Mouse (Mus musculus): Measurements from ENCODE around the gene Adamts20.
A peak's percentile ranks its signal among the peaks of the same experiment; 100 is the strongest.

Adamts20 gene

DNA sequence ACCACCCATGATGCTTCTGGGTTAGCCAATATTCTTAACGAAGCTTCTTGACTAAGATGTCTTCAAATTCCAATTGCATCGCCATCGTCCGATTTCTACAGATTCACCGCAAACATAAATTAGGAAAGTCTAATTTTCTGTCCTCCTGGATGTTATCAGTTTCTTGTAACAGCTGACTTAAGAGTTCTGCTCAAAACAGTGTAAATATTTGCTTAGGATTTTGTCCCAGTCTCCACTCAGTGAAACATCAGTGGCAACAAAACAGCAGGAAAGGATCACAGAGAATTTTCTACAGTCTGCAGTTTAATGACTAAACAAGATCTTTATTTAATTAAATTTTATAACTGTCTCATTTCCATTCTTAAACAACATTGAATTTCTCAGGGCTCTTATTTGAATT lies 218.5 kb downstream of the Adamts20 start:
- no peak for DNase-seq

DNA sequence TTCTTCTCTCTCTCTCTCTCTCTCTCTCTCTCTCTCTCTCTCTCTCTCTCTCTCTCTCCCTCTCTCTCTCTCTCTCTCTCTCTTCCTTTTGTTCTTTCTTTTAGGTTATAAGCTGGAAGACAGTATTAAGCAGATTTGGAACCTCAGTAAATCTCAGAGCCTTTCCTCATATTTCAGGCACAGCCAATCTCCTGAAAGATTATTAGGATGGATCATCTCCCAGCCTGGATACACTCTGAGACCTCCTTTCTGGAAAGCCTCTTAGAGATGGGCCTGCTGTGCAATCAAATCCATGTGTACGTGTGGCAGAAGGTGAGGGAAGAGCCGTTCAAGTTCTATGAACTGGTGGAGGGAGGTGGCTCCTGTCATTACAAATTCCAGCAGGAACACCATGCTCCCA lies 220.9 kb downstream of the Adamts20 start:
- DNase-seq: no peak

DNA sequence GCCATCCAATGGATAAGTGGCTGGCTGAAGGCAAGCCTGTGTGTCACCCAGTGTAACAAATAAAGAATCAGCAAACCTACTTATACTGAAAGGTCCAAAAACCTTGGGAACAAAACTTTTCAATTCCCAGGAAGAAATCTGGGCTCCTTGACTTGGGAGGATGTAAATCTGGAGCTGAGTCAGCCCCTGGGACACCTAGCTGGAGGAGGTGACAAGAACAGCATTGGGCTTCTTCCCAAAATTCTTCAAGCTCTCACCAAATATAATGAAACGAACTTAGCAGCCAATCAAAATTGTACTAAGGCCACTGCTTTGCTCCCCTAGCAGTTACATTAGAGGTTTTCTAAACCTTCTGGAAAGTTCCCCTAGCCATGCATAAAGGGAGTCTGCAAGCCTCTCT lies 223.1 kb downstream of the Adamts20 start:
- no peak for DNase-seq

DNA sequence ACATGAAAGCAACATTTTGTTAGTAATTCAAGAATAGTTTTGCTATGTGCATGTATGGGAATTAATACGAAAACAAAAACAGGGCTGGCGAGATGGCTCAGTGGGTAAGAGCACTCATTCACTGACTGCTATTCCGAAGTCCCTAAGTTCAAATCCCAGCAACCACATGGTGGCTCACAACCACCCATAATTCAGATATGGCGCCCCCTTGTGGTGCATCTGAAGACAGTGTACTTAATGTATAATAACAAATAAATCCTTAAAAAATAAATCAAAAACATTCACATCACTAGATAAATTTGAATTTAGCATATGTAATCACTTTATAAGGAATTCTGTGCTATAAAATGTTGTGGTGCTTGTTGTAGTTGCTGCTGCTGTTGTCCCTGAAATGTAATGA lies 225.6 kb downstream of the Adamts20 start:
- DNase-seq: peak; percentile 25 to 42

DNA sequence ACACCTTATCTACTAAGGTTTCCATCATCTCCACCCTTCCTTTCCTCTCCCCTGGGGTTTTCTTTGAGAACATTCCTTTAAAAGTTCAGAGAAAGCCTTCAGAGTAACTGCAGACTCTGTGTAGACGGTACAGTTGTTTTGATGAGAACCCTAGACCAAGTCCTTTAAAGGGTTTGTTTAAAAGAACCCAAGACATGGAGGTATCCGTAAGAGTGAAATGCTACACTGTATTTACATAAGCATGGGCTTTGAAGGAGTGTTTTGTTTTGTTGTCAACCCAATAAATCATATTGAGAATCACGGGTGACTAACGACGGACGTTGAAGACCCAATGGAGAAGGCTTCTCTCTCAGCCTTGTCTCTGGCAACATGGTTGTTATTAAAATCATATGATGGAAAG lies 226.1 kb downstream of the Adamts20 start:
- DNase-seq: no peak

DNA sequence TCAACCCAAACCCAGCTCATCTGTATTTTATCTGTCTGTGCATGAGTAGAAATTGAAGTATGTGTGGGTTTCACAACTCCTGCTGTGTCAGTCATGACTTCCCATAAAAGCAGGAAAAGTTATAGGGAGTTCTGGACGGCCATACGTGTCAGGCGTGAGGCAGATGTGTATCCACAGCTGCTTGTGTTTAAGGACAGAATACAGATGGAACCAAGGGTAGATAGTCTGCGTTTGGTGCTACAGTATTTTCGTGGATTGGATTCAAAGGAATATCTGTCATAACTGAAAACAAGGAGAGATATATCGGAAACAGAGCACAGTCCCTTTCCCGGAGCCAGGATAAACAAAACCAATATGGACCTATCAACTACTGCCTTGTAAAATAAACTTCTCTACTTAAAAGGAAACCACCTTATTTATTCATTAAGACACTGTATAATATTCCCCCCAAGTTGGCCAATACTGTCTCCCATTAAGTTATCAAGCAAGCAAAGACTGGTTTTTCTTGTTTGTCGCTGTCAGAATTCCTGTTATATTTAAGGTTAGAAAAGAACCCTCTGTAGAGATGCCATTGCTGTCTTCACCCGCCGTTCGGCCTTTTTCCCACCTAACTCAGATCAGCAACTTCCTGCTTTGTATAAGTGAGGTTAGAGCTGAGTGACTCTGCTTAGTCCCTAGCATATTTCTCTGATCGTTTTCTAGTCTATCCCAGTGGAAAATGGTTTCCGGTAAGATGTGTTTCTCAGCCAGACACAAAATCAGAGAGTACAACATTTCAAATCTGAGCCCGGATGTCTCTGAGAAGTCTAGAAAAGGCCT lies 227.0 kb downstream of the Adamts20 start:
- DNase-seq: no peak

DNA sequence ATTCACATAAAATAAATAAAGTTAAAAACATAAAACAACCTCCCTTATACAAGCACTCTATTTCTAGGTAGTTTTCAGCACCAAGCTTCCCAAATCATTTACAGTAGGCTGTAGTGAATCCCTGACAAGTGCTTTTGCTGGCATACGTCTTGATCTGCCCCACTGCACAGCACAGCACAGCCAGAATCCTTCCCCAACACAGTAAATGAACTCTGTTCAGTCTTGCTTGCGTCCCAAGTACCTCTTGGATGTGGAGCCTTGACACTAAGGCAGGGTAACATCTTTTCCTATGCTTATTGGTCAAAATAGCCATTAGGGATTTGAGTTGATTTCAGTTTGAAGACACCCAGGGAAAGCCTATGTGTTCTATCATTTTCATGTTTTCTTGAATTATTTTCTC lies 228.5 kb downstream of the Adamts20 start:
- DNase-seq: peak; percentile 42 to 65

DNA sequence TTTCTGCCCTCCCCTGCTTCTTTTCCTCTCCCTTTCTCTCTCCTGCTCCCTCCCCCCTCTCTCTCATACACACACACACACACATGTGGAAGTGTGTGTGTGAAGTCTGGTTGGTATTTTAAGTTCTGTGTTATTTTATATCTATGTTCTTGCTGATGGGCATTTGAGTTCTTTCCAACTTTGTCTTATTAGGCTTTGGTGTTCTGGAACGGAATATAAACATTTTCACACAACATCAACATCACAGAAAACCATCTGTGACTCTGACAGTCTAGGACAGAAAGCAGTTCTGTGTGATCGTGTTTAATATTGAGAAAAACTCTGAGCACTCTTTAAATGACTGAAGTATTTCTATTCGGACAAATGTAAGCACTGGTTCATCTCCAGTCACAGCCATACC lies 229.1 kb downstream of the Adamts20 start:
- DNase-seq: no peak

DNA sequence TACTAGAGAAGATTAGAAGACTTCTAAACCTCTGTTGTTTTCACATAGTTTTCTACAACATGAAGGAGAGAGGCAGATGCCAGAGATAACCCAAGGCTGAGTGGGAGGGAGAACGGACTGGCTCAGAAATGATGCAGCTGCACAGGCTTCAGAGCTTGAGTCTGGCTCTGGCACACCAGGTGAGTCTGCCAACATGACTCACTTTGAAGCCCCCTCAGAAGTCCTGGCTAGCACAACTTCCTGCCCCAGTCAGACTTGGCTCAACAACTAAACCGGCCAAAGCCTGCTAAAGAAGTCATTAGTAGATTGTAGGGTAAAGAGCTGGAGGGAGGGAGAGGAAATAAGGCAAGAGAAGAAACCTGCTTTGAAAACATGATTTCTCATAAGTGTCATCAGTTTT lies 230.0 kb downstream of the Adamts20 start:
- peak; percentile 31 to 43 for DNase-seq

DNA sequence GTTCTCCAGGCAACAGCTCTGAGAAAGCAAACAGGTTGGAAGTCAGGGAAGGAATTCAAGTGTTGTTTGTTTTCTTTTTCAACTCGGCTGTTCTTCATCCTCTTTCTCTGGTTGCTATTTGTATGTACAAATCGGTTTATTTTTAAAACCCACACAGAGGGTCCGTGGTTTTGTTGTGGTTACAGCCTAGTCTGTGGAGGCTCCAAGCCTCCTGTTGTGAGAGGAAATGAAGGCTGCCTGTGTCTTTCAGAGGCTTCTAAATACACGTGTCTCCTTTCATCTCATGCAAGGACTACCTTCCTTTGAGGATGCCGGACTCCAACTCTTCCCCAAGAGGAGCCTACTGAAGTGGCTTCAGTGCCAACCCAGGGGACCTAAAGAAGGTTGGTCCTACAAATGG lies 234.0 kb downstream of the Adamts20 start:
- no peak for DNase-seq

DNA sequence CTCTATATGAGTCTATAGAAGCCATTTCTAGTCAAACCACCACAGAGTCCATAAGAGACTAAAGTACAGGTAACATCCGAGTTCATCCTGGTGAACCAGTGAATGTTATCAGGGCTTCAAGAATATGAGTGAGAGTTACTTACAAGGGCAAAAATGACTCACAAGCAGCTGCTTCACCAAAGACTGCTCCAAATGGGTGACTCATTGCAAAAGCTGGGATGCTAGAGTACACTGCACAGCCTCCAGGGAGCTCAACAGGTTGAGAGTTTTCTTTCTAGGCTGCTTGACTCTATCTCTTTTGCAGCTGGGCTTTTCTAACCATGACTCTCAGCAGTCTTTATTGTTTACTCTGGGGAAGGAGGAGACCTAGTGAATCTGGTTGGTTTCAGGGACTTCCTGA lies 237.8 kb downstream of the Adamts20 start:
- no peak for DNase-seq

DNA sequence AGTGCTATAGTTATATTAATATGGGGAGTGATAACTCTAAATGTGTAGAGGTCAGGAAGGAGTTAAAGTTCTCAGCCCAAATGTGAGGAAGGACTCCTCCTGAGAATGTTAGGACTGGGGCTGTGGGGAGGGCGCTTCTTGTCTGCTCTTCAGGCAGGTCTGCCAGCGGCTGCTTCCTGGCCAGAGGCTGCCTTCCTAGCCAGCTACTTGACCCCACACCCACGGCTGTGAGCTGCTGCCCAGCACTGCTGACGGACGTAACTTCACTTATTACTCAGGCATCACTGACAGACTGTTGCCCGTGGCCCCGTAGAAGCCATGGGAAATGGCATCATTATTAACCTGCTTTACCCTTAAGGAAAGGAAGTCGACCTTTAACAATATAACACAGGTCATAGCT lies 242.1 kb downstream of the Adamts20 start:
- DNase-seq: peak in 1 of 2 experiments; percentile 25

DNA sequence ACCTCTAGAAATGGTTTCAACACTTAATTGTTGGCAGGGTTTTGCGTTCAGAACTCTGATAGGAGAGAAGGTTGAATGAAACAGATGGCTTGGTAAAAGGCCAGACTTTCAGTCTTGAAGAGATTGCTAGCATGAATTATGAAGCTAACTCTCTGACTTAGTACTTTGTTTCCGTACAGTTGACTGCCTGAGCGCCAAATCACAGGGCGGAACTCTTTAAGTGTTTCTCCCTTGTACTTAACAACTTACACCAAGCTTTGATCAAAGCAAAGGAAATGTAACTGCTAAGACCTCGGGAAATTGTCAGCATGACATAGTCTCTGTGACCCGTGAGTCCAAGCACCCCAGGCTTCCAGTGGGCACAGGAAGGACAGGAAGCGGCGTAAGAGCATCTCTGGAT lies 244.5 kb downstream of the Adamts20 start:
- DNase-seq: peak; percentile 45 to 68
